Mouse (Mus musculus) left cerebral cortex, postnatal 25 days (tissue): ENCODE measurements at regions not wholly inside any gene's neighbourhood (a gene's known extent, or its start where the extent isn't known, plus 50 kb on each side); places are given as distances from the start of the nearest gene placed in this dataset.

Experiments used
- DNase-seq, 2 experiments: peaks; one replicate each; pipeline ENCODE4 v3.0.0; 2022; ENCODE audit warnings: low spot score in 2 of 2, mixed read lengths in 1 of 2
- intact Hi-C: fragments of 180-260 bp; cut with DNase I; formaldehyde crosslinking; loops from one replicate; pipeline ENCODE4 v1.15.1; 2025

- intact Hi-C loops: loop anchor here (2.0 to 5.0 kb wide), 6 partner anchors 56 to 376 kb away; partner anchors contain the start of gene Ap1ar
- no peak for DNase-seq
Measured at GRCm38 (mm10) chr3:127948326-127948725, 52.2 kb upstream of the Fam241a start.
